Mouse (Mus musculus) forelimb bud, embryonic 11.5 days (tissue): ENCODE data around the gene Acbd7.

Experiments used
- DNase-seq: peaks from one replicate; pipeline ENCODE4 v3.0.0-alpha.2; 2012; ENCODE audit warnings: low read depth, low spot score

Gene Acbd7

DNA sequence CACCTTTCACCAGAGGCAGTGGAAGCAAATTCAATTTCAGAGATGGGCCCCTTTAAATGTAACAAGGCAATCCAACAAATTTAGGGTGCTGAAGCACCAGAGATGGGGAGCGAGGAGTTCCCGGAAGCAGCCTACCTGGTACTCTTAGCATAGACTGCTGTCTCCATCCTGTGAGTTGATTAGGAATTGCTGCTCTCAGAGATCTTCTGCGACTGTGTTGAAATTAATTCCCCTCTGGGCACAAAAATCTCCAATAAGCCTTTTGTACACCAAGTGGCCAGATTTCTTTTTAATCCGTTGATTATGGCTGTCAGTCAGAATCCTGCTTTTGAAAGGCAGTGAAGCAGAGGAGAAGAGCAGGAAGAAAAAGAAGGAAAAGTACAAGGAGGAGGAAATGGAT lies 29.2 kb downstream of the Acbd7 start:
- no peak for DNase-seq

DNA sequence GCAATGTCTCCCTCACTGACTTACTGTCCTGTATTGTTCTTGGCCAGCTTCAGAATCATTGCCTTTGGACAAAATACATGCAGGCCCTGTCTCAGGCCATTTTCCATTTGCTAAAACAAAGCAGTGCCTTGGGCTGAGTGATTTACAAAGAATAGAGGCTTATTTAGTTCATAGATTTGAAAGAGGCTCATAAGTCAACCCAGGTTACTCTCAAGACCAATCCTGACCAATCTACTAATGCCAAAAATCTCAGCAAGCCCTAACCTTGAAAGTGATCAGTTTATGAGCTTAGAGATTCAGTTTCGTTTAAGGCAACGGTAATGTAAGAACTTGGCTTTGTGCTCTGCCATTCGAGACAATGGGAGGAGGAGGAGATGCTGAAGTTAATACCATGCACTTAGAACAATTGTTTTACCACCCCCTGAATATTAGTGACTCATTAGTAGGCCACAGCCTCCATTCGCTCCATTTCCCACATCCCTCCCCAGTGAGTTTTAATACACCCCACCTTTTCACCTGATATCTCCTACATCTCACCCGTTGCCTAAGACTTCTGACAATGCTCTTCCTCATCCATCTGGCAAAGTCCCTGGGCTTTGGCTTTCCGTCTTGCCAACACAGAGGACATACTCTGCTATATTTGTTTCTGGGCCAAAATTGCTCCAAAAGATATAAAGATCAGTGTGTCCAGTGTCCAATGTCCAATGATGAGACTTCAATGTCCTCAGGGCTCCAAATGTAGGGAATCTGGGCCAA lies 51.3 kb downstream of the Acbd7 start:
- DNase-seq = no peak
